Mouse (Mus musculus) hindbrain, embryonic 13.5 days (tissue): ENCODE data around the gene Slc35e4. TPM values are rescaled to one million over a fixed set of nuclear protein-coding genes. Genes with fewer than 3 reads are reported as not detected.

ENCODE experiments used
- ATAC-seq: fragments of 200-750 bp; cut with Nextera tagmentation; 2 replicates; pipeline ENCODE4 v1.8.0; 2017; ENCODE audit warnings: moderate TSS enrichment; ENCODE audit not compliant: low FRiP score
- H3K27ac ChIP-seq: fragments of 300-500 bp; sonication (generic); 2 replicates; pipeline ENCODE4 v1.5.1; 2015; ENCODE audit warnings: inconsistent platforms, mild to moderate bottlenecking, moderate library complexity
- H3K27me3 ChIP-seq: fragments of 300-500 bp; sonication (generic); 2 replicates; pipeline ENCODE4 v1.6.1; 2015; ENCODE audit warnings: mild to moderate bottlenecking, inconsistent platforms
- H3K36me3 ChIP-seq: fragments of 300-500 bp; sonication (generic); 2 replicates; pipeline ENCODE4 v1.6.1; 2015; ENCODE audit warnings: mild to moderate bottlenecking, inconsistent platforms
- H3K4me1 ChIP-seq: fragments of 300-500 bp; sonication (generic); replicated peaks from 2 replicates; pipeline ENCODE4 v1.6.1; 2015; ENCODE audit warnings: inconsistent platforms
- H3K4me2 ChIP-seq: fragments of 300-500 bp; sonication (generic); 2 replicates; pipeline ENCODE4 v1.6.1; 2015; ENCODE audit warnings: inconsistent platforms, mild to moderate bottlenecking, moderate library complexity
- H3K4me3 ChIP-seq: fragments of 300-500 bp; sonication (generic); 2 replicates; pipeline ENCODE4 v1.5.1; 2015; ENCODE audit warnings: mild to moderate bottlenecking, inconsistent platforms
- H3K9ac ChIP-seq: fragments of 300-500 bp; sonication (generic); 2 replicates; pipeline ENCODE4 v1.6.1; 2015; ENCODE audit warnings: mild to moderate bottlenecking, inconsistent platforms
- H3K9me3 ChIP-seq: fragments of 300-500 bp; sonication (generic); 2 replicates; pipeline ENCODE4 v1.6.1; 2016; ENCODE audit warnings: inconsistent platforms
- WGBS: fragments of 180-500 bp; shearing (Covaris S2); methylation state at CpG from one replicate; pipeline ENCODE4 v1.1.7; 2015; 5-methylcytosine and 5-hydroxymethylcytosine counted together
- polyA plus RNA-seq: library from polyadenylated mRNA; unstranded; fragments of >200 nt; fragmentation: Nextera tagmentation; extraction: Ambion mirVana; gene quantifications from 2 replicates; pipeline ENCODE4 v1.2.1, GENCODE M21; 2015

The Slc35e4 gene
- polyA plus RNA-seq, 1 experiment from 2014 or later = 11.4 TPM

DNA sequence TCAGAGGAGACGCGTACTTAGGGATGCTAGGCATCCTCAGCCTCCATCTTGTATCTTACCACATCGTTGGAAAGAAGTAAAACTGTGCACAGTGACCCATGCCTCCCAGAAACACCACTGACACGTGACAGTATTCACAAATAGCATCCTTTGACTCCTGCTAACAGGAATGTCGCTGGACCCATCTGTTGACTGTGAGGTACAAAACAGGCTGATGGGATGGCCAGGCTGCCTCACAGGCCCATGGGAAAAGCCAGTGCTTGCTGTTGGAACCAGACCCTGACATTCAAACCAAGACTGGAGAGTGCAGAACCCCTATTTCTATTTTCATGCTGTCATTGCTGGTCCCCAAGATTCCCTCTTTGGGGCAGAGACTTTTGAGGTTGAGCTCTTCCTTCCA, 56.6 kb downstream of the Slc35e4 start:
- Histone ChIP-seq H3K27me3 (peaks cover 12% of the 10 kb centered on the region), H3K4me2 (no peak overlapping the region), H3K36me3 (no peaks in the 10 kb centered on the region), H3K9ac (no peak overlapping the region), H3K27ac (no peak overlapping the region), H3K4me3 (no peak overlapping the region), H3K9me3 (no peaks in the 10 kb centered on the region), H3K4me1 (peaks cover 9% of the 10 kb centered on the region)
- ATAC-seq = no peak
- 78% methylated on average over 5 of the region's 5 CpGs for WGBS

Other genes with a start within 250 kb of the Slc35e4 start
- gene Osbp2, start 50.8 kb downstream of the Slc35e4 start, polyA plus RNA-seq = 14.5 and 17.4 TPM in 2 replicates
- gene 4921536K21Rik, start 19.6 kb downstream of the Slc35e4 start, polyA plus RNA-seq = 0.47 and 0.84 TPM in 2 replicates
- 33.8 and 35.2 TPM in 2 replicates for gene Dusp18, start 19.4 kb downstream of the Slc35e4 start, polyA plus RNA-seq
- 28.4 and 28.5 TPM in 2 replicates for gene Tcn2, start 17.5 kb upstream of the Slc35e4 start, polyA plus RNA-seq
- 60.7 and 60.9 TPM in 2 replicates for gene Pes1, start 49.3 kb upstream of the Slc35e4 start, polyA plus RNA-seq
- not detected in 2 replicates for gene 4930556J24Rik, start 62.1 kb upstream of the Slc35e4 start, polyA plus RNA-seq
- 4.0 and 4.3 TPM in 2 replicates for gene Gal3st1, start 69.0 kb upstream of the Slc35e4 start, polyA plus RNA-seq
- not detected in 2 replicates for gene Sec14l4, start 116.8 kb upstream of the Slc35e4 start, polyA plus RNA-seq
- 0.08 and 0.35 TPM in 2 replicates for gene Sec14l3, start 150.2 kb upstream of the Slc35e4 start, polyA plus RNA-seq
- 5.7 and 6.2 TPM in 2 replicates for gene Mtfp1, start 180.8 kb upstream of the Slc35e4 start, polyA plus RNA-seq
- 2.3 and 3.4 TPM in 2 replicates for gene Sec14l2, start 208.8 kb upstream of the Slc35e4 start, polyA plus RNA-seq
- 42.9 and 44.0 TPM in 2 replicates for gene Rnf215, start 220.5 kb upstream of the Slc35e4 start, polyA plus RNA-seq
- gene Ccdc157, start 245.6 kb upstream of the Slc35e4 start, polyA plus RNA-seq = 7.2 and 8.1 TPM in 2 replicates
- 54.3 and 55.1 TPM in 2 replicates for gene Sf3a1, start 245.7 kb upstream of the Slc35e4 start, polyA plus RNA-seq